Mouse (Mus musculus) heart, adult 8-10 months (tissue): Measurements from ENCODE around the gene Ifna6. TPM values are rescaled to one million over a fixed set of nuclear protein-coding genes. Genes with fewer than 3 reads are reported as not detected.
A peak's percentile ranks its signal among the peaks of the same experiment; 100 is the strongest.

ENCODE experiments used
- DNase-seq: peaks from one replicate; pipeline ENCODE4 v3.0.0; 2022; ENCODE audit warnings: low spot score
- total RNA-seq, 4 experiments: library from RNA; stranded (reverse); gene quantifications; 2 replicates each; pipeline ENCODE4 v1.2.4; 2022

Gene Ifna6
- total RNA-seq, 4 experiments from 2014 or later: not detected

DNA sequence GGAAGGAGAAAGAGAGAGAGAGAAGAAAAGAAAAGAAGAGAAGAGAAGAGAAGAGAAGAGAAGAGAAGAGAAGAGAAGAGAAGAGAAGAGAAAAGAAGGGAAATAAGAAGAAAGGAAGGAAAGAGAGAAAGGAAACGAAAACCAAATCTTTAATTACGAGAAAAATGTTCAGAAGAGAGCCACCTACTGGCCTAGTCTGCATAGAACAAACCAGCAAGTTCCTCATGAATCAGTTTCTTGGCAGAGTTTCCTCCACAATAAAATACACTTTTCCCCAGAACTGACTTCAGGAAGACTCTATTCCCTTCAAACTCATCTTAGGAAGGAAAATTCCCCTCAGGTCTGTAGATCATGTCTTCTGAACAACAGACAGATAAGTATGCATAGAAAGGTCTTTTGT lies 18.1 kb downstream of the Ifna6 start:
- no peak for DNase-seq

DNA sequence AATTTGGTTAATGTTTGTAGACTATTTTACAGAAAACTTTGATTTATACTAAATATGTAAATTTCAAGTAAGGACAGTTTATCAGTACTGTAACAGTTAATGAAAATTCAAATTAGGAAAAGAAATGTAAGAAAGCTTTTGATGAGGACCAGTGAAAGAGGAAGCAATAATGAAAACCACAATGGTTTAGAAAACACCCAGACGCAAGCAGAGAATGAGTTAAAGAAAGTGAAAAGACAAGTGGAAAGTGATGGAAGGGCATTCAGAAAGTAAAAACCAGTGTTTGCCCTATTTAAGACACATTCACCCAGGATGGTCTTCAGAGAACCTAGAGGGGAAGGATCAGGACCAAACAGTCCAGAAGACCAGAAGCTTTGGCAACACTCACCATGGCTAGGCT lies 22.5 kb downstream of the Ifna6 start, which contains the start of gene Ifna1:
TSS of gene Ifna1 (plus strand) at position 390 of the 400 bp plus-strand sequence.
- no peak for DNase-seq

DNA sequence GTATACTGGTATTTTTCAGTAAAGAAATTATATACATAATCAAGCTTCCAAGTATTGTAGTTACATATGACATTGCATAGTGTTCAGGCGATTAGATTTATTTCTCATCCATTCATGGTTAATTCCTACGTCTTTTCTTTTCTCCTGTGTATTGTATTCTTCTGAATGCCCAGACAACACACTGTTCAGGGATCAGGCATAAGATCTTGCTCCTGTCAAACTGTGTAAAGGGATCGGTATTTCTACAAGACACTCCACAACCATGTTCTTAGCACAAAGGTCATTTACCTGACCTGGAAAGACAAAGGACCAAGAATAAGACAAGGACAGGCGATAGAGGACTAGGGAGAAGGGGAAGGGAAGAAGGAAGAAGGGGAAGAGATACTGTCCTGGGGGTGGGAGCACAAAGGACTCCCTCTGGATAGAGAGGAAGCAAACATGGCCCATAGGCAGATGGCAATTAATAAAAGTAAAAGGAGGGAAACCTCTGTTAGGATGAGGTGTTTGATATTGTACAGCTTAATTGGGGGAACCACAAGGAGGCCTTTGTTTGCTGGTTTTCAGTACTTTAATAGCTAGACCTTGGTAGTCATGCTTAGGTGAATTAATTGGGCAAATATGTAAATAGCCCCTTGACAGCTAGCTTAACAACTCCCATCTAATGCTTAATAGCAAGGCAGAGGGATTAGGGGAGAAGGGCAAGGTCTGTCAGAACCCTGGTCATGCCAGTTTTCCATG lies 24.0 kb downstream of the Ifna6 start:
- DNase-seq: no peak

GRCm38 (mm10) chr4:88859214-88859613 lies 32.0 kb downstream of the Ifna6 start:
- no peak for DNase-seq

DNA sequence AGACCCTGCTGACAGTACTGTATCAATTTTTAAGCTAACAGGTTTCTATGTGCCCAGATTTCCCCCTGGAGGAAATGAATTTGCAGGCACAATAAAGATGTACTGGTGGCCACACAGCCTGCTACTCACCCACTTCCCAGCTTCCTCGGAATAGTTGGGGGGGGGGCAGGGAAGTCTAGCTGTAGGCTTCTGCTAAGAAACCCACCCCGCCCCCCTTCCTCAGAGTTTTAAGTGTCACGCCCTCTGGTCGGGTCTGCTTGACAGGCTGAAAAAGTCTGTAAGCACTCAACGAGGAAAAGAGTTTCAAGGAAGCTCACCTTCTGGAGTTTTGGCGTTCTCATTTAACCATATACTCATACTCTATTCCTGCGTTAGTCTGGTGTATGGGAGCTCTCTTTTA lies 36.1 kb downstream of the Ifna6 start:
- no peak for DNase-seq

- peak; percentile 13 for DNase-seq
Observed at GRCm38 (mm10) chr4:88864599-88864998, 37.4 kb downstream of the Ifna6 start.

DNA sequence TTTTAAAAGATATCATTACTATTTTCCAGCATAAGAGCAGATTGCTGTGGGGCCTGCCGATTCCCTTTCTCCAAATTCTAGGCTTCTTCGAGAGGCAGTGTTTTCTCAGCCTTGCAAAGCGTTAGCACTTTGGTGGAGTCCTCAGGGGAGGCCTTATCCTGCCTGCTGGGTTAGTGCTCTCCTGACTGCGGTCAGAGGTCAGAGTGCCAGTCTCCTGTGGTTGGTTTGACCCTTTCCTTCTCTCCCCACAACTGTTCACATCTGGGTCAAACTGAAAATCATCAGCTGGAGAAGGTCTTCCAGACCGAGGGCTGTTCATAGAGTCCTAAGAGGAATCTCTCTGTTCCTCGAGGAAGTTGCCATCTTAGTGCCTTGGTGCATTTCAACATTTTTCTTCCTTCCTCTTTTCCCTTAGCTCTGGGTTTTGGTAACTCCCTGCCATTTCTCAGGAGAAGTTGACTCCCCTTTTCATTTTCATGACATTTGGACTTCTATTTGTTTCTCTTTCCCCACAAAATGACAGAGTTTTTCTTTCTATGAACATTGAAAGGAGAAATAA lies 37.9 kb downstream of the Ifna6 start:
- no peak for DNase-seq

DNA sequence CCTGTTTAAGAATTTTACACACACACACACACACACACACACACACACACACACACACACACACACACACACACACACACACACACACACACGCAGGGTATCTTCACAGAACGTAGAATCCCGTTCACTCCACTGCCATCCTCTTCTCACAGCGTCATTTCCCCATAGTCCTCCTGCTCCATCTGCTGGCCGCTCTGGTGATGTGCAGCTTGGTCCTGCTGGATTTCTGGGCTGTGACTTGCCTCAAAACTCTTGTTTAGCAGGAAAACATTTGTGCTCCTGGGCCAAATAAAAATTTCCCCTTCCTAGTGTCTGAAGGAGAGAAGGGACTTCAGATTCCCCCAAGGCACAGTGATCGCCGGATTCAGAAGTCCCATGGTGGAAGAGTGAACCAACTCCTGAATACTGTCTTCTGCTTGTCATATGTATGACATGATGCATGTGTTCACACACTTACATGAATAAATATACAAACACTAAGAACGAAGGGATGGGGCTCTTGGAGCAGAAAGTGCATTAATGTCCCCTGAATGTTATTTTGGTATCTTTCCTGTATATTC lies 40.2 kb downstream of the Ifna6 start:
- DNase-seq: peak; percentile 69

DNA sequence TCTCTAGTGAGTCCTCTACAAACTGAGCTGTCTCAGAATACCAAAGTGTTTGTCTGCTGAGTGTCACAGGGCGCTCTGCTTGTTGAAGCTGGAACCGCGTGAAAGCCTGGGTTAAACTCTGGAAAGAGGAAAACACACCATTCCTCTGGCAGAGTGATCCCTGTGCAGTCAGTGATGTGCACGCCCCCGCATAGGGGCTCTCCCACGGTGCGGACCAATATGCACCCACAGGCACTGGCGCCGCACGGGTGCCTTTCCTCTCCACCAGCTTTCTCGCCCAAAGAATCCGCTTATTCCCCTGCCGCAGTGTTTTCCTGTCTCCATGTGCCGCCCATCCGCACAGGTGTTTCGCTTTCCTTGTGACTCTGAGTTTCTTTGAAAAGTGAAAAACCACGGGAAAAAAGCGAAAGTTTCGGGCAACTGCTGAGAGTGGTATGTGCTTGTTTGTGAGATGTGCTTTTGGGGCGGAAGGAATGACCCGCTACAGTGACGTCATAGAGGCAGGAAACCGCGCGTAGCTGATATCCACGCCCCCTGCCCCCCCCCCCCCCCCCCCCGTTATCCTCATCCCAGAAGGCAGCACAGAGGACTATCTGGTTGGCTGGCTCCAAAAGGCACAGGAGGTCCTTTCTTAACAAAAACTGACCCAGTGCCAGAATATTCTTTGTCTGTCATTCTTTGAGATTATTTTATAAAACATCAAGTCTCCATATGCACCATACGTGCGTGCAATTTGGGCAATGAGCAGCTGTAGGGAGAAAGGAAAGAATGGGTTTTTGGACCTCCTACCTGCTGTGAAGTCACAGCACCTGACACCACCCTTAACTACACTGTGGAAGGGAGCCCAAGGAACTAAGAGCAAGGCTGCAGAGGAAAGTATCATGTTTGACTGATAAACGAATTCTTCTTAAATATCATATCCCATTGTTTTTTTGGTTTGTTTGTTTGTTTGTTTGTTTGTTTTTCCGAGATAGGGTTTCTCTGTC lies 41.0 kb downstream of the Ifna6 start:
- peak; percentile 25 for DNase-seq

DNA sequence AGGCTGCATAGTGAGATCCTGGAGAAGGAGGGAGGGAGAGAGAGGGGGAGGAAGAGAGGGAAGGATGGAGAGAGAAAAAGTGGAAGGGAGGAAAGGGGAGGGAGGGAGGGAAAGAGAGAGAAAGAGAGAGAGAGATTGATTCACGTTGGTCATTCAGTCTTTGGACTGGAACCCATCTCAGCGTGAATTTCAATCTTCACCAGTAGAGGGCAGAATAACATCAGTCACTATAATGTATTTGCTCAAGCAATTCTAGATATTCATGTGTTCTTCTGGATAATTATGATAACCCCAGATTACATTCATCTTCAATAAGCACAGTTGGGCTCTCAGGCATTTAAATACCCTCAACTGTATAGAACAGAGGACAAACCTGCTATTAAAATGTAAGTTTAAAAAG lies 45.5 kb downstream of the Ifna6 start:
- DNase-seq: peak; percentile 32

DNA sequence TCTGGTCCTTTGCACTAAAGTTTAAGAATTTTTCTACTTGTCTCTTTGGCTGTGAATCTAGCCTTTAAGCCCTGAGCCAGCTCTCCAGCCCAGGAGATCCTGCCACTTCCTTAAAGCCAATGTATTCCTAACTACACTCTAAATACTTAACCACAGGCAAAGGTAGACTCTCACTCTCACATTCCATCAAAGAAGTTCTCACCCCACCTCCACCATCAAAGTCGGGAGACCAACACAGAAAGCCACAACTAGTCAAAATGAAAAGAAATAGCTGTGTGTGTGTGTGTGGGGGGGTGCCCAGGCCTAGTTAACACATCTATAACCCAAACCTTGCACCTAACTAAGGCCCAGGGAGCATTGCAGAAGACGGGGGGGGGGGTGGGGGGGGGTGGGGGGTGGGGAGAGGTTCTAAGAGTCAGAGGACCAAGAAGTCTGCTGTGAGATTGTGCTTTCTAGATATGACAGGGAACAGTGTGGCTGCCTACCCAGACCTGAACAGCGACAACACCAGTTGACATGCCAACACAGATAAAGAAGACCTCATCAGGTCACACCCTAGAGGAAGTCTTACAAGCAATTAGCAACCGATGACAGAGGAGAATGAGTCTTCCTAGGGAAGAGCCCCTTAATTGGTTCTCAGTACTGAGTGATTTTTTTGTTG lies 48.3 kb downstream of the Ifna6 start:
- no peak for DNase-seq

DNA sequence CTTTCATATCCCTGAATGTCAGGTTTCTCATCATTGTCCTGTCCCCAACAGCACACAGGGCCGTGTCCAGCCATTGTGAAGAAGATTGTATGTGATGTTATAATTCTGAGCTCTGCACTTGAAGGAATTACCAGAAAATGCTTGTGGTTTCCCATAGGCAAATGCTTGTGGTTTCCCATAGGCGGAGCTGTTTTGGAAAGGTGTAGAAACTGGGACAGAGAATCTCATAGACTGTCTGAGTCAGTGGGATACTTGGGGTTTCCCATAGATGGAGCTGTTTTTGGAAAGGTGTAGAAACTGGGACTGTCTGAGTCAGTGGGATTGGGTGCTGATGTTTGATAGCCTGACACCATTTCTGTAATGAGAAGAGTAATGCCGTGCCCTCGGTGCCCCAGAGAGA lies 49.3 kb downstream of the Ifna6 start:
- DNase-seq: no peak

Other genes with a start within 250 kb of the Ifna6 start
- gene Ifna9, start 235.0 kb upstream of the Ifna6 start, total RNA-seq: not detected
- gene Ifna12, start 224.0 kb upstream of the Ifna6 start, total RNA-seq: not detected
- gene C87499, start 193.0 kb upstream of the Ifna6 start, total RNA-seq: not detected
- not detected for gene Ifna13, start 183.0 kb upstream of the Ifna6 start, total RNA-seq
- gene Ifna16, start 150.5 kb upstream of the Ifna6 start, total RNA-seq: not detected
- gene Ifna2, start 143.5 kb upstream of the Ifna6 start, total RNA-seq: not detected
- not detected for gene Ifnab, start 136.1 kb upstream of the Ifna6 start, total RNA-seq
- under 1 TPM; 0.41 to 0.87 (median 0.64) TPM for gene Gm26566, start 105.6 kb upstream of the Ifna6 start, total RNA-seq
- gene Klhl9, start 105.0 kb upstream of the Ifna6 start, total RNA-seq: 10 to 100 TPM; 67.8 to 80.5 (median 71.9) TPM
- gene Gm13271, start 72.5 kb upstream of the Ifna6 start, total RNA-seq: not detected
- not detected for gene Gm13283, start 67.3 kb upstream of the Ifna6 start, total RNA-seq
- not detected for gene Gm13290, start 53.6 kb upstream of the Ifna6 start, total RNA-seq
- gene Gm13289, start 50.5 kb upstream of the Ifna6 start, total RNA-seq: not detected
- not detected for gene Gm13272, start 47.6 kb upstream of the Ifna6 start, total RNA-seq
- not detected for gene Ifnz, start 45.3 kb upstream of the Ifna6 start, total RNA-seq
- gene Gm13276, start 41.7 kb upstream of the Ifna6 start, total RNA-seq: not detected
- gene Gm13277, start 38.8 kb upstream of the Ifna6 start, total RNA-seq: not detected
- gene Gm13278, start 35.9 kb upstream of the Ifna6 start, total RNA-seq: not detected
- gene Gm13275, start 32.9 kb upstream of the Ifna6 start, total RNA-seq: not detected
- not detected for gene Gm13279, start 30.0 kb upstream of the Ifna6 start, total RNA-seq
- not detected for gene Gm13285, start 27.8 kb upstream of the Ifna6 start, total RNA-seq
- not detected for gene Gm13287, start 24.2 kb upstream of the Ifna6 start, total RNA-seq
- not detected for gene Gm13288, start 21.9 kb upstream of the Ifna6 start, total RNA-seq
- gene Ifna7, start 11.2 kb upstream of the Ifna6 start, total RNA-seq: not detected
- not detected for gene Ifna11, start 7.5 kb upstream of the Ifna6 start, total RNA-seq
- not detected for gene Ifna5, start 8.1 kb downstream of the Ifna6 start, total RNA-seq
- gene Ifna4, start 14.4 kb downstream of the Ifna6 start, total RNA-seq: not detected
- not detected for gene Ifna1, start 22.7 kb downstream of the Ifna6 start, total RNA-seq
- gene Ifne, start 52.8 kb downstream of the Ifna6 start, total RNA-seq: not detected